Mouse (Mus musculus): ENCODE data around the gene Snx32.

DNA sequence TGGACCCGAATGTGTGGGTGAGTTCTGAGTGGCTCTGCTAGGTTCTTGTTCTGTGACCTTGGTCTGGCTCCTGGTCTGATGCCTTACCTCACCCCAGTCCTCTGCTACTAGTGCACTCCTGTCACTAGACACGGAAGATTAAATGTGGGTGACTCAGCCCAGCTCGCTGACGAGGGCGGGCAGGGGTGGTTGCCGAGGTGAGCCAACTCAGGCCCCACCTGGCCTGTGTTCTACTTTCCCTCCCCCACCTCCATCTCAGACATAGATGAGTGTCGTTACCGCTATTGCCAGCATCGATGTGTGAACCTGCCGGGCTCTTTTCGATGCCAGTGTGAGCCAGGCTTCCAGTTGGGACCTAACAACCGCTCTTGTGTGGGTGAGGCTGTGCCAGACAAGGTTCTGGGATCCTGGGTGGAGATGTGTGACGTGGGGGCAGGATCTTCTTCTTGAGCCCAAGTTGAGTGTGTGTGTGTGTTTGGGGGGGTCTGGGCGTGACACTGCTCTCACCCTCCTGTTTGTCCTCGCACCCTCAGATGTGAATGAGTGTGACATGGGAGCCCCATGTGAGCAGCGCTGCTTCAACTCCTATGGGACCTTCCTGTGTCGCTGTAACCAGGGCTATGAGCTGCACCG is 32.6 kb downstream of the Snx32 start:
- TF ChIP-seq CTCF (IDR thresholded peaks at IDR 0.05; ENCODE audit: borderline replicate concordance, insufficient read depth, low read depth, low read length) (no peak), POLR2A (IDR thresholded peaks at IDR 0.05; ENCODE audit: borderline replicate concordance, insufficient read depth, low read length) (no peak)

Data from cerebellum, adult 2 months (tissue).